Mouse (Mus musculus) hindbrain, embryonic 13.5 days (tissue): ENCODE measurements at regions not wholly inside any gene's neighbourhood (a gene's known extent, or its start where the extent isn't known, plus 50 kb on each side); places are given as distances from the start of the nearest gene placed in this dataset.

Experiments used
- ATAC-seq: fragments of 200-750 bp; cut with Nextera tagmentation; 2 replicates; pipeline ENCODE4 v1.8.0; 2017; ENCODE audit warnings: moderate TSS enrichment; ENCODE audit not compliant: low FRiP score
- H3K27ac ChIP-seq: fragments of 300-500 bp; sonication (generic); 2 replicates; pipeline ENCODE4 v1.5.1; 2015; ENCODE audit warnings: inconsistent platforms, mild to moderate bottlenecking, moderate library complexity
- H3K27me3 ChIP-seq: fragments of 300-500 bp; sonication (generic); 2 replicates; pipeline ENCODE4 v1.6.1; 2015; ENCODE audit warnings: mild to moderate bottlenecking, inconsistent platforms
- H3K36me3 ChIP-seq: fragments of 300-500 bp; sonication (generic); 2 replicates; pipeline ENCODE4 v1.6.1; 2015; ENCODE audit warnings: mild to moderate bottlenecking, inconsistent platforms
- H3K4me1 ChIP-seq: fragments of 300-500 bp; sonication (generic); replicated peaks from 2 replicates; pipeline ENCODE4 v1.6.1; 2015; ENCODE audit warnings: inconsistent platforms
- H3K4me2 ChIP-seq: fragments of 300-500 bp; sonication (generic); 2 replicates; pipeline ENCODE4 v1.6.1; 2015; ENCODE audit warnings: inconsistent platforms, mild to moderate bottlenecking, moderate library complexity
- H3K4me3 ChIP-seq: fragments of 300-500 bp; sonication (generic); 2 replicates; pipeline ENCODE4 v1.5.1; 2015; ENCODE audit warnings: mild to moderate bottlenecking, inconsistent platforms
- H3K9ac ChIP-seq: fragments of 300-500 bp; sonication (generic); 2 replicates; pipeline ENCODE4 v1.6.1; 2015; ENCODE audit warnings: mild to moderate bottlenecking, inconsistent platforms
- H3K9me3 ChIP-seq: fragments of 300-500 bp; sonication (generic); 2 replicates; pipeline ENCODE4 v1.6.1; 2016; ENCODE audit warnings: inconsistent platforms
- WGBS: fragments of 180-500 bp; shearing (Covaris S2); methylation state at CpG from one replicate; pipeline ENCODE4 v1.1.7; 2015; 5-methylcytosine and 5-hydroxymethylcytosine counted together

DNA sequence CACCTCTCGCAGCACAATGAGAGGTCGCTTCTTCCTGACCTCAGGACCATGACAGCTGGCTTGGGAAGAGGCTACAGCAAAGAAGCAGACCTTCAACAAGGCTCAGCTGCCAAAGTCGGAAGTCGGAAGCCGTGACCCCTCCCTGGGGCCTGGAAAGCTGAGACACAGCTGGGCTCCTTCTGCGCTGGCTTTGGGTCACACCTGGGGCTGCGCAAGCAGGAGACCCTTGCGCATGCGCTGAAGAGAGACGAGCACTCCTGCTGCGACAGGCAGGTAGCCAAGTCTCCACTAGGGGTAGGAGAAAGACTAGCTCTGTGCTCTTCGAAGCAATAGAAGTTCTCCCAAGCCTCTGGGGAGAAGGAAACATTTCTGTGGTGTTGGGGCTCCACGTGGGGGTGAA, 109.3 kb upstream of the Dyrk2 start:
- H3K27ac ChIP-seq = no peak overlapping the region
- peaks cover 11% of the 10 kb centered on the region for H3K27me3 ChIP-seq
- no peak overlapping the region for H3K4me3 ChIP-seq
- 47% methylated on average over 13 of the region's 13 CpGs for WGBS
- H3K36me3 ChIP-seq = no peaks in the 10 kb centered on the region
- 0 out of 2 replicates have a peak, but pooled peaks cover 4% of the 10 kb centered on the region for H3K9me3 ChIP-seq
- no peak overlapping the region for H3K9ac ChIP-seq
- H3K4me1 ChIP-seq = peaks cover 12% of the 10 kb centered on the region
- no peak overlapping the region for H3K4me2 ChIP-seq
- no peak for ATAC-seq

DNA sequence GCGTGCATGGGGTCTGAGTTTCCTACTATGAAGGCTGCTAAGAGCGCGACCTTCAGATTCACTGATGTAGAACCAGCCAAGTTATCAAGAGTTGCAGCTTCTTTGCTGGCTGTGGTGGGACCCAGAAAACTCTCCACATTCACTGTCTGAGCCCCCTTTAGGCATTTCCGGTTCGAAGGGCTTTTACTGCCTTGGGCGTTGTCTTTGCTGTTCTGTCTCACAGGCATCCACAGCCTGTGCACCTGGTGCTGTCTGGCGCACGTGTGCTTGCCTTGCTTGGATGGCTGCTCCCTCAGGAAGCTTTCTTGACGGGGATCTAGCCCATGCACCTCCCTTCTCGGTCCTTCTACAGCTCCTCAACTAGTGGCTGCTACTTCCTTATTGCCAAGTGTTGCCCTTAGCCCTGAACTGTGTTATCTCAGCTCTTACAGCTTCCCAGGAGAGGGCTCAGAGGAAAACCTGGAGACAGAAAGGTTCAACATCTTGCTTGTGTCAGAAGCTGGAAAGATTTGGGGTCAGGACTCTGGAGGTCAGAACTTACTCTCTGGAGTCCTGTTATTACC, 108.3 kb upstream of the Dyrk2 start:
- Histone ChIP-seq H3K9ac (no peak overlapping the region), H3K36me3 (no peaks in the 10 kb centered on the region), H3K27me3 (peaks cover 11% of the 10 kb centered on the region), H3K4me1 (peaks cover 12% of the 10 kb centered on the region), H3K9me3 (no peaks in the 10 kb centered on the region), H3K4me3 (no peak overlapping the region), H3K27ac (no peak overlapping the region), H3K4me2 (no peak overlapping the region)
- WGBS = 83% methylated on average over 10 of the region's 10 CpGs
- no peak for ATAC-seq

DNA sequence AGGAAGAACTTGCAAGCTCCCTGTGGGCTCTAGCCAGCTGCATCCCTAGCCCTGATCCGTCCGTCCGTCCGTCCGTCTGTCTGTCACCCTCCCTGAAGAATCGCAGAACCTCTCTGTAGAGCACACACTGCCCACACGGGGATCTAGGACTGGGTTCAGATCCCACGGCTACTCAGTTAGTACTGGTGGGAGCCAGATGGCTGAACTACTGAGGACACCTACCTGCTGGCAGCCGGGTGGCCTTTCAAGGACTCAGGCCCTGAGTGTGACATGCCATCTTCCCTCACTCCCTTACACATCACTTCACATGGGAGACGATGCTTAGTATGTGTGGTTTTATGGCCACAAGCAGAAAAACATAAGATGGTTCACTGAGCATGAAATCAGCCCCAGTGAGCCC, 106.4 kb upstream of the Dyrk2 start:
- no peak overlapping the region for H3K27ac ChIP-seq

DNA sequence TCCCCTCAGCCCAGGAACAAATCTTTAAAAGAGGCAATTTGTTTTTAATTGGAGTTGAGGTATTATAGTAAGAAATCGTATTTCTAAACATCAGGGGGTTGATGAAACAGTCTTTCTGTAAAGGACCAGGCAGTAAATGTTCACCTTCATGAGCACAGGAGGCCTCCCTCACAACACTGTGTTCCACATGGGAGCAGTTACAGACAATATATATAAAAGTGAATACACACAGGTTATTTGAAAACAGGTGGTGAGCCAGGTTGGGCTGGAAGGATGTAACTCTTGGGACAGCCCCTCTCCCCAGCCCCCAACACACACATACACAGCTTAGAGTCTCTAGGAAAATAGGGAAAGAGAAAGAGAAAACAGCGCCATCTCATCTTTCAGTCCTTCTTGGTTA, 105.8 kb upstream of the Dyrk2 start:
- peaks cover 15% of the 10 kb centered on the region for H3K4me1 ChIP-seq
- H3K36me3 ChIP-seq = no peaks in the 10 kb centered on the region
- H3K4me2 ChIP-seq = no peak overlapping the region
- 83% methylated on average over 2 of the region's 2 CpGs for WGBS
- no peak overlapping the region for H3K27ac ChIP-seq
- H3K27me3 ChIP-seq = peaks cover 16% of the 10 kb centered on the region
- ATAC-seq = no peak
- H3K9ac ChIP-seq = no peak overlapping the region
- no peaks in the 10 kb centered on the region for H3K9me3 ChIP-seq
- H3K4me3 ChIP-seq = no peak overlapping the region

More for the DNA sequence above, 106.4 kb upstream of the Dyrk2 start:
- WGBS = 78% methylated on average over 10 of the region's 10 CpGs
- H3K36me3 ChIP-seq = no peaks in the 10 kb centered on the region
- no peak for ATAC-seq
- no peaks in the 10 kb centered on the region for H3K9me3 ChIP-seq
- H3K4me1 ChIP-seq = peaks cover 12% of the 10 kb centered on the region
- no peak overlapping the region for H3K4me2 ChIP-seq
- H3K27me3 ChIP-seq = peaks cover 16% of the 10 kb centered on the region
- H3K4me3 ChIP-seq = no peak overlapping the region
- no peak overlapping the region for H3K9ac ChIP-seq

DNA sequence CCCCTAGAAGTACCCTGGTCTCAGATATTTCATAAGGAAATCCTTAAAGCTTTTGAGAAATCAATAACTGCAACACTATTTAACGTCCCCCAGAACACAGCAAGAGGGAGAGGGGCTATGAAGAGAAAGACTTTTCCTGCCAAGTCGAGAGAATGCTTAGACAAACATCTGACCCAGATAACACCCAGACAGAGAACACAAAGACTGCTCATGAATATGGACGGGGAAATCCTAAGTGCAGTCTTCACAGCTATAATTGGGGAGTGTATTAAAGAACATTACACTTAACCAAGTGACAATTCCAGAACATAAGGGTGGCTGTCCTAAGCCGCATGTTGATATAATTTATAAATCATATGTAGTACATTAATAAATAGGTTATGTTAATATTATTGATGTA, 103.3 kb upstream of the Dyrk2 start:
- Histone ChIP-seq H3K4me2 (no peak overlapping the region), H3K4me1 (peaks cover 19% of the 10 kb centered on the region), H3K9me3 (no peaks in the 10 kb centered on the region), H3K27ac (no peak overlapping the region), H3K36me3 (no peaks in the 10 kb centered on the region), H3K4me3 (no peak overlapping the region), H3K9ac (no peak overlapping the region), H3K27me3 (peaks cover 15% of the 10 kb centered on the region)
- 41% methylated on average over 4 of the region's 4 CpGs for WGBS
- no peak for ATAC-seq

DNA sequence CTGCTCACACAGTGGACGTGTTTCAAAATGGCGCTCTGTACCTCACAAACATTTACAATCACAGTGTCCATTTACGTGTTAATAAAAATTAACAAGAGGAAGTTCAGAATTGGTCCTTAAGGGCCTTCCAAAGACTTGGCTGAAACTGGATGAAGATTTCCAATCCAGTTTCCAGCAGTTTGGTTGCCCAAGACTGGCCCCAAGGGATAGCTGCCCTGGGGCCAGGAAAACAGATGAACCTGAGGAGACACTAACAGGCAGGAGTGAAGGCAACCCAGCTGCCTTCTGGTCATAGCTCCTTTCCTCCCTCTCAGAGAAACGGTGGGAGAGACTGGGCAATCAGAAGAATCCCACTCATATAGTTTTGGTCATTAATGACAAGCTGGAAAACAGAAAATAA, 102.6 kb upstream of the Dyrk2 start:
- Histone ChIP-seq H3K4me3 (no peak overlapping the region), H3K27ac (no peak overlapping the region), H3K9me3 (no peaks in the 10 kb centered on the region), H3K9ac (no peak overlapping the region), H3K4me2 (no peak overlapping the region), H3K27me3 (peaks cover 9% of the 10 kb centered on the region; the same call in 1 of the 2 replicates), H3K4me1 (peaks cover 19% of the 10 kb centered on the region), H3K36me3 (no peaks in the 10 kb centered on the region)
- WGBS = 94% methylated on average over 4 of the region's 4 CpGs
- no peak for ATAC-seq

DNA sequence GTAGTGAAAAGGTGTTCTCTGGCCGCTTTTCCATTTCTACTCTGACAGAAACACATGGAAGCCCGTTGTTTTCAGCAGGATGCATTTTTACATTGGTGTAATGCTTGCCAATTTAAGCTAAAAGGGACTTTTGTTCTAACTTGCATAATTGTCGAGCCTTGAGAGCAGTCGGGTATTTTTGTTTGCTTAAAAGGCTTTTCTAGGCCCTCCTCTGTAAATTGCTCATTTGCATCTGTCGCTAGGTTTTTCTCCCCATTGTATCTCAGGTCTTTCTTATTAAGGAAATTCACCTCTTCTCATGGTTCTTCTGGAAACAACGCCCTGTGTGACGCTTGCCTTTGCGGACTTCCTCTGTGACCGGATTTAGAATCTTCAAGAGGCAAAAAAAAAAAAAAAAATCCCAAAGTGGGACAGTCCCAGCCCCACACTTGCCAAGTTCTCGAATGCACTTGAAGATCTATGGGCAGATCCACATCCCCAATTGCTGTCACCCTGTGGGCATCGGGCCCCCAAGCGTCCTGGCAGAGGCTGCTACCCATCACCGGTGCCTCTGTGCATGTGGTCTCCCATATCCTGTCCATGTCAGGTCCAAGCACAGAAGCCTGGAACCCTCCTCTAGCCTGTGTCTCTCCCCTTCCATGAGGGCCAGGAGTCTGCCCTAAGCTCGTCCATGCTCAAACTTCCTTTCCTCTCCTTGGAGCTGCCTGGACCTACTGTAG, 100.6 kb upstream of the Dyrk2 start:
- Histone ChIP-seq H3K4me1 (0 out of 2 replicates have a peak, but pooled peaks cover 7% of the 10 kb centered on the region), H3K27ac (peak overlapping the region; percentile 40), H3K9me3 (no peaks in the 10 kb centered on the region), H3K27me3 (0 out of 2 replicates have a peak, but pooled peaks cover 9% of the 10 kb centered on the region), H3K4me2 (no peak overlapping the region), H3K9ac (no peak overlapping the region), H3K4me3 (no peak overlapping the region), H3K36me3 (no peaks in the 10 kb centered on the region)
- 64% methylated on average over 14 of the region's 14 CpGs for WGBS
- no peak for ATAC-seq

DNA sequence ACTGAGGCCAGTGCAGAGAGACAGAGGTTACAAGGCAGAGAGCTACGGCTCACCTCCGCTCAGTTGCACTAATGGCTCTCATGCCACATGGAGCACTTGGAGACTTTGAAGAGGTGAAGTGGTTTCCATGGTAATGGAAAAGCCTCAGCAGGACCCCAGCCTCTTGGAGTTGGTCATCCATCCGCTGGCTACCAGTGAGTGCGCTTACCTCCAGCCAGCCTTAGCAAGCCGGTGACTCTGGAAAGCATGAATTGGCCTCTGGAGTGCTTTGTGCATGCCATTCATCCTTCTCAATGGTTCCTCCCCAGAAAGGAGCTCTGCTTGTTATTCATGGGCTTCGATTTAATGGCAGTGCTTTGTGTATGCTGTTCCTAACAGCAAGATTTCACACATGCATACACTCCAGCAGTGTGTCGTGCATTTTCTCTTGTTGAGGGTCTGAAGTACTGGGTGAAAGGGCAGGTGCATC, 91.7 kb upstream of the Dyrk2 start:
- 0 out of 2 replicates have a peak overlapping the region, but pooled peaks have one; percentile 40 for H3K27ac ChIP-seq
- H3K27me3 ChIP-seq = 0 out of 2 replicates have a peak, but pooled peaks cover 11% of the 10 kb centered on the region
- no peak overlapping the region for H3K4me2 ChIP-seq
- H3K36me3 ChIP-seq = no peaks in the 10 kb centered on the region
- no peak overlapping the region for H3K9ac ChIP-seq
- no peak overlapping the region for H3K4me3 ChIP-seq
- ATAC-seq = peak; percentile 83
- 11% methylated on average over 7 of the region's 7 CpGs for WGBS
- H3K4me1 ChIP-seq = peaks cover 23% of the 10 kb centered on the region
- H3K9me3 ChIP-seq = no peaks in the 10 kb centered on the region

DNA sequence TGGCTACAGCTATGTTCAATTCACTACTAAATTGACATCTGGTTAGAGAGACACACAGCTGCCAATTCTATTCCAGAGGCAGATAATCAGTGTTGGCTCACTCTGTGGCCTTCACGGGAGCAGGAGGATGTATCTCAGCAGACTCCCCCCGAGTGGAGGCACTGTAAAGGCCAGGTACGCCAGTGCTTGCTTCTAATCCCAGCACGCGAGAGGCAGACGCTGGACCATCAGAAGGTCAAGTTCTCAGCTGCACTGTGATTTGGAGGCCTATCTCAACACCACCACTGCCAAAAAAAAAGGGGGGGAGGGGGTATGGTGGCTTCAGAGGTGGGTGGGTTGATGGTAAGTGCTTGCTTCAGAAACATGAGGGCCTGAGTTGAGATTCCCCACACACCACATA, 90.1 kb upstream of the Dyrk2 start:
- Histone ChIP-seq H3K4me2 (no peak overlapping the region), H3K36me3 (no peaks in the 10 kb centered on the region), H3K27me3 (0 out of 2 replicates have a peak, but pooled peaks cover 11% of the 10 kb centered on the region), H3K4me1 (peaks cover 23% of the 10 kb centered on the region), H3K9me3 (no peaks in the 10 kb centered on the region), H3K27ac (no peak overlapping the region), H3K9ac (no peak overlapping the region), H3K4me3 (no peak overlapping the region)
- 40% methylated on average over 6 of the region's 6 CpGs for WGBS
- no peak for ATAC-seq

DNA sequence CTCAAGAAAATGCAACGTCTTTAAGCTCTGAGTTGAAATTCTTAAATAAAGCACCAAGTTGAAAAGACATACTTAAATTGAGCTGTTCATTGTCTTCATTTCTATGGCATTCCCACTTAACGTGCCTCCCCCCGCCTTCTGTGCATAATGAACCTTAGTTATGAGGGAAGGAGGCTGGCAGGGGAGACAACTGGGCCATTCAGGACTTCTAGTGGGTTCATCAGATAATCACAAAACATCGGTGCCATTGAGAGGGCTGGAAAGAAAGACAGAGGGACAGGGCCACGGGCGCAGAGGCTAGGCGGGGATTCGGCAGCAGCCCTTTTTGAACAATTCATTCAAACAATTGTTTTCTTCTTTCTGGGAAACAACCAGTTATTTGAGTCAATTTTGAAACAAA, 89.6 kb upstream of the Dyrk2 start:
- no peaks in the 10 kb centered on the region for H3K9me3 ChIP-seq
- 15% methylated on average over 8 of the region's 8 CpGs for WGBS
- peaks cover 23% of the 10 kb centered on the region for H3K4me1 ChIP-seq
- no peaks in the 10 kb centered on the region for H3K36me3 ChIP-seq
- ATAC-seq = no peak
- no peak overlapping the region for H3K9ac ChIP-seq
- no peak overlapping the region for H3K27ac ChIP-seq
- no peak overlapping the region for H3K4me2 ChIP-seq
- H3K27me3 ChIP-seq = 0 out of 2 replicates have a peak, but pooled peaks cover 11% of the 10 kb centered on the region
- H3K4me3 ChIP-seq = no peak overlapping the region

DNA sequence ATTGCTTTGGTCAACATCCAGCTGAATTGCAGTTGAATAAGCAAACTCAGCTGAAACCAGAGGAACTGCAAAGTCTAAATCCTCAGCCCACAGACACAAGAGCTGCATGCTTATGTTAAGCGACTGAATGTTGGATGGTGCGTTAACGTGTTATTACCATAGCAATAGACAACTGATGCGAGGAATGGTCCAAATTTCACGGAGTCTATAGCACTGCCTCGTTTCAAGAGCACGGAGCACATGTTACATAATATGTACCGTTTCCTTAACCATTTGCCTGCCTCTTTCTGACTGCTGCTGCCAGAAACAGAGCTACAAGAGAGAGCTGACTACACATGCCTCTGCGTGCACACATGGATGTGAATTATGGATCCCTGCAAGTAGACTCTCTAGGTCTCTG, 86.3 kb upstream of the Dyrk2 start:
- Histone ChIP-seq H3K9me3 (no peaks in the 10 kb centered on the region), H3K4me2 (no peak overlapping the region), H3K4me3 (no peak overlapping the region), H3K27ac (no peak overlapping the region), H3K9ac (no peak overlapping the region), H3K27me3 (0 out of 2 replicates have a peak, but pooled peaks cover 4% of the 10 kb centered on the region), H3K4me1 (peaks cover 10% of the 10 kb centered on the region; the same call in 1 of the 2 replicates), H3K36me3 (no peaks in the 10 kb centered on the region)
- ATAC-seq = no peak
- 57% methylated on average over 9 of the region's 9 CpGs for WGBS

DNA sequence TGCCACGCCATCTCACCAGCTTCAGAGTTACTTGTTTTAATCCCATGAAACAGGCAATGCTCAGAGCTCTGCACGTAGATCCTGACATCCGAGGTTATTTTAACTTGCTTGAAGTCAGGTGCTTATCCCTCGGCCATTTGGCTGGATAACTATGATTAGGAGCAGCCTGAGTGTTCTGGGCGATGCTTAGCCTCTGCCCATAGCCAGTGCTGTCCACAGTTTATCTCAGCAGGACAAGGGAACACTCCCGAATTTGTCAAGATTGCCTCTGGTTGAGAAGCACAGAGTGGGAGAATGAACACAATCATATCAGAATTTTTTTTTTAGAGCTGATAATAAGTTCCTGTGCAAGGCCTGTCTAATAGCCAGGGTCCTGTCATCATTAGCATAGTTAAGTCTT, 83.4 kb upstream of the Dyrk2 start:
- Histone ChIP-seq H3K27ac (no peak overlapping the region), H3K4me3 (no peak overlapping the region), H3K4me1 (no peaks in the 10 kb centered on the region), H3K9me3 (no peaks in the 10 kb centered on the region), H3K4me2 (no peak overlapping the region), H3K27me3 (0 out of 2 replicates have a peak, but pooled peaks cover 4% of the 10 kb centered on the region), H3K36me3 (no peaks in the 10 kb centered on the region), H3K9ac (no peak overlapping the region)
- 89% methylated on average over 6 of the region's 6 CpGs for WGBS
- no peak for ATAC-seq

DNA sequence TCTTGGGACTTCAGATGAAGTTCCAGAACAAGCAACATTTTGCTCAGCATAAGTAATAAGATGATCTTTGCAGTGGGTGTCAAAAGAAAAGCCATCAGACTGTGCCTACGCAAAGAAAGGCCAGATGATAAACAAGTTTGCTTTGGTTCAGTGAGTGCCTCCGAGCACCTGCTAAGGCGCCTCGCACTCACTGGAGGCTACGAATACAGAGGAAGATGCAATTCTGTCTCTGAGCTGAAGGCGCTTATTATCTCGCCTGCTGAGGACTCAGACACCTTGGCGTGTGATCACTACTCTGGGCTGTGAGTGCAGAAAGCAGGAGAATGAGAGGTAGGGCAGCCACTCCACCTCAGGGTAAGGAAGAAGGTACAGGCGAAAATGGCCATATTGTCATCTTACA, 82.7 kb upstream of the Dyrk2 start:
- H3K27me3 ChIP-seq = 0 out of 2 replicates have a peak, but pooled peaks cover 3% of the 10 kb centered on the region
- H3K9me3 ChIP-seq = no peaks in the 10 kb centered on the region
- no peak overlapping the region for H3K4me2 ChIP-seq
- no peak overlapping the region for H3K9ac ChIP-seq
- 81% methylated on average over 9 of the region's 9 CpGs for WGBS
- no peak overlapping the region for H3K27ac ChIP-seq
- no peak overlapping the region for H3K4me3 ChIP-seq
- no peaks in the 10 kb centered on the region for H3K4me1 ChIP-seq
- no peak for ATAC-seq
- no peaks in the 10 kb centered on the region for H3K36me3 ChIP-seq
